Mouse (Mus musculus) spleen, postnatal 4 days (tissue): Measurements from ENCODE around the gene Adgrg1.

Experiments used
- DNase-seq, 2 experiments: peaks; one replicate each; pipeline ENCODE4 v3.0.0; 2022; ENCODE audit warnings: low spot score in 2 of 2

The Adgrg1 gene

DNA sequence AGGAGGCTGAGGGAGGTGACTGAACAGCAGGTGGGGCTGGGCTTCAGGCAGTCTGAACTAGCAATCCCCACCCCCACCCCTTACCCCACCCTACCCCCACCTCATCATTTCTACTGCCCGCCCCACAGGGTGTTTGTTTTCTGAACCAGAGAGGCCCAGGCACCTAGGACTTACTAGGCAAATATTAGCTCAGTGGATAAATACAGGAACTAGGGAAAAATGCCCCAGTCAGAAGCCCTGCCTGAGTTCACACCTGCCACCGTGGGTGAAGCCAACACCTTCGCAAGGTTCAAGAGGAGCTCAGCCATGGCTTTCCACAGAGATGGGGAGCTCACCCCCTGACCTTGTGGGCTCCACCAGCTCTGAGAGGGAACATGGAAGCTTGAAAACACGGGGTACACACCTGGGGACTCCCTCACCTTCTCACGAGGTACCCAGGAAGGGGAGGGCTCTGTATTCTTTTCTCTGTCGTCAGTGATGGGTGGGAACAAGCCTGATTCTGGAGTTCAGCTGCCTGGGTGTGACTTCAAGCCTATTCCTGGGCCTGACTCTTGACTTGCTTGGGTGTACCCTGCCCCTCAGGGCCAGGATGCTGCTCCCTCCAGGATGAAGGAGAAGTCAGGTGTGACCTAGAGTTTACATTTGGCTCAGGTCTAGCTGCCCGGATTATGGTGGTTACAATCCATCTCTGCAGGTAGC is at the start of gene Adgrg1:
TSS of gene Adgrg1 (plus strand) at position 285 of the 699 bp plus-strand sequence.
- DNase-seq = no peak

DNA sequence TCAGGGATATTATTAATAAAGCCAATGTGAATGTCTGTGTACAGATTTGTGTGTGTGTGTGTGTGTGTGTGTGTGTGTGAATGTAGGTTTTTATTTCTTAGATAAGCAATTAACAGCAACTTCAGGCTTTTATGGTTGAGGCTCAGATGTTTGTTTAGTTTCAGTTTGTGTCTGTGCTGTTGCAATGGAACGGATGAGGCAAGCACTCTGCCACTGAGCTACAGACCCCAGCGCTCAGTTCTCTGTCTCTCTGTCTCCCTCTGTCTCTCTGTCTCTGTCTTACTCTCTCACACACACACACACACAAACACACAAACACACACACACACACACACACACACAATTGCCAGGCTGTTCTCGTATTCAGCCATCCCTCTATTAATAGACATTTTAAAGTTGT is 46.3 kb upstream of the Adgrg1 start:
- DNase-seq = no peak

DNA sequence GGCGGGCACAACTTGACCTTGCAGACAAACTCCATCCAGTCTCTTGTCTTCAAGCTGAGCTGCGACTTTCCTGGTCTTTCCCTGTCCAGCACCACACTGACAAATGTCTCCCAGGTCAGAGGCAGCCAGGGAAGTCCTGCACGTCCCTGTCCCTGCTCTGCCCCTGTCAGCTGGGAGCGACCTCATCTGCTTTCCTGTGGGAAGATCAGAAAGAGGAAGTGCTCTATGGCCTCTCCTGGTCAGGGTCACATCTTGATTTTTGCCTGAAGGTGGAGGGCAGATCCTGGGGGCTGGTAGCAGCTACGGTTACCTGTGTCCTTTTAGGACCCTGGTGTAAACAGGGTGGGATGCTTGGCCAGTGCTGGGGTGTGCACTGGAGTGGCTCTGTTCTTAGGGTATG is 40.6 kb upstream of the Adgrg1 start:
- no peak for DNase-seq

DNA sequence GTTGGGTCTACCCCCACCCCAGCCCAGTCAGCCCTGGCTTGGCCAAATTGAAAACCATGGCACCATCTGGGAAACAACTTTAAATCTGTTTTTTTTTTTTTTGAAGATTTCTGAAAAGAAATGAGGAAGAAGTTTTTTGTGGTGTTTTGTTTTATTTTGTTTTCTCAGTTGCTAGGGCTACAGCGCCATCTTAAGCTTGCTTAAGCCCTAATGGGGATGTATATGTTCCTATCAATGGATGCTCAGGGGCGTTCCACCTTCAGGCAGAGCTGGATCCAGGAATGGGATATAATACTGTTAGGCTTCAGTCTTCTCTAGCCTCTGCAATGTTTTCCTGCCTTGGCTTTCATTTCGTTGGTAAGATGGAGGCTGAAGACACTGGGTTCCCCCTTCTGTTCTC is 39.4 kb upstream of the Adgrg1 start:
- no peak for DNase-seq

DNA sequence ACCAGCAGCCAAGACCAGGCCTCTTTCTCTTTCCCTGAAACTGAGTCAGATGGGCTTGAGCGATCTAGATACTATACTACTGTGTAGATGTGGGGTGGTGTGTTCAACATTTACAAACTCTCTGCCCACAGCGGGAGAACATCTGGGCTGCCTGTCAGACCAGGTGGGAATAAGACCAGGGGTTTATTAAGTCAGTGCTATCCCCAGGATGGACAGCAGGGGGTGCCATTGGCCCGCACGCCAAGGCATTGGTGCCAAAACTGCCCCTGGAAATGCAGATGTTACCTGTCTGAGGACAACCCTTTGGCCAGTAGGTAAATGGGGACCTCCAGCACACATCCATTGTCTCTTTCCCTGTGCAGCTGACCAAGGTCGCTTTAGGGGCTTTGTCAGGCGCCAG is 32.0 kb upstream of the Adgrg1 start:
- DNase-seq = peak; percentile 72 to 92

DNA sequence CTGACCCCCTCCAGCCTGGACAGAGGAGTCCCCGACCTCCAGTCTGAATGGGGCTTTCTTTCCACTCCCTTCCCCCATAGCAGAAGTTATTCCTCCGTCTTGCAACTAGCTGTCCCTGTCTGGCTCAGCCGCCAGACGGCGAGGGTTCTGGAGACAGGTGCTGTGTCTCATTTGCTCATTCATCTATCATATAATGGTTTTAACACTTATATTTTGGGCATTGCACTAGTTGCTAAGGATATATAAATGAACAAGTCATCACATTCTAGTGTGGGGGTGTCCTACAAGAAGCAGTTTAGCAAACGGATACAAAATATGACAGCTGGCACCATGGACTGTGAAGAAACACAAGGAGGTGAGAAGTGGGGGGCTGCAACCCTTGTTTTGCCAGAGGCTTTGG is 29.4 kb upstream of the Adgrg1 start:
- DNase-seq = no peak

DNA sequence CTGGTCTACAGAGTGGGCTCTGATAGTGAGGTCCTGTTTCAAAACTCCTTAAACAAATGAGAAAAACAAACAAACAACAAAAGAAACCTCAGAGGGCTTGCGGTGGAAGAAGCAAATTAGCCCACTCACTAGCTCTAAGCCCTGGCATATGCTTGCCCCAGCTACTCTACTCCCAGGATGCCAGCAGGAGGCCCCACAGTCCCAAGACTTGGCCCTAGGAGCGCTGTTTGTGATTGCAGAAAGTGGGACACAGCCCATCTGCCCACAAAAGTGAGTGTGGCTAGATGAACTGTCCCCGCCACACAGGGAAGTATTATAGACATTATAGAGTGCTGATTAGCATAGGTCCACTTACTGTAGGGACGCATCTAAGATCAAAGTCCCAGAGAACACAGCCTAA is 26.1 kb upstream of the Adgrg1 start:
- DNase-seq = no peak

DNA sequence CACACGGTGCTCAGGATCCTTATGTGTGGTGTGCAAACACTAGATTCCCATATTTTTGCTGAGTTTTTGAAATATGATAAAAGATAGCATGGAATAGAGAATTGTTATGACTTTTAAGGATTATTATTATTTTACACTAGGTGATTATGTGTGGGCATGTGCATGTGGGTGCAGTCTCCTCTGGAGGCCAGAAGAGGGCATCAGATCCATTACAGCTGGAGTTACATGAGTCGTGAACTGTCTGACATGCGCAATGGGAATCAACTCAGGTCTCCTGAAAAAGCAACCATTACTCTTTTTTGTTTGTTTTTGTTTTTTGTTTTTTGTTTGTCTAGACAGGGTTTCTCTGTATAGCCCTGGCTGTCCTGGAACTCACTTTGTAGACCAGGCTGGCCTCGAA is 25.5 kb upstream of the Adgrg1 start:
- no peak for DNase-seq

DNA sequence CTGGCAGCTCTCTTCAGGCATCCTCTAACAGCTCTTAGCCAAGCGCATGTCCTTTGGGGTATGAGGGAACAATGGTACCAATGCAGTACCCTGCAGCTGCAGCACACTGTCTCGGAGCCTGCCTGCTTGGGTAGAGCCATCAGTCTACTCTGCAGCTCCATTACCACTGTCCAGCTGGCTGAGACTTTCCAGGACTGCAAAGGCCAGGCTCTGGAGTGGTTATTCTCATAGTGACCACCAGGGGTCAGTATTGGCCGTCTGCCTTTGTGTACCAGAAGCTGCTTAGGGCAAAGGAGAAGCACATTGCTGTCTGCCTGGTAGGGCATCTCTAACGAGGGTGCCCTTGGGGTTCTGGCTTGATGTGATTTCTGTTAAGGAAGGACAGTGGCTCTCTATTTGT is 24.5 kb upstream of the Adgrg1 start:
- peak; percentile 75 to 87 for DNase-seq

DNA sequence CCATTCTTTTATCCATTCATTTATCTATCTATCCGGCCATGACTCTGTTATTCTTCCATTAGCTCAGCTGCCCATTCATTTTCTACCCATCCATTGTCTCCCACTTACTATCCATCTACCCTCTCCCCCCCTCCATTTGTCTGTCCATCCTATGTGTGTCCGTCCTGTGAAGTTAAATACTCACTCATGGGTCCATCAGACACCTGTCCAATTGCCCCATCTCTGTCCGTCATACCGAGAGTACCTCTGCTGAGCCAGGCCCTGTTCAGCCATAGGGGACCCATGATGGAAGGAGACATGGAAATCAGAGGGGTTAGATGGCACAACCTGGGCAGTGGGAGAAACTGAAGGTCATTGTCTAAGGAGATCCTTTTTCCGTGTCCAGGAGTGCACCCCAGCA is 24.1 kb upstream of the Adgrg1 start:
- DNase-seq = no peak

DNA sequence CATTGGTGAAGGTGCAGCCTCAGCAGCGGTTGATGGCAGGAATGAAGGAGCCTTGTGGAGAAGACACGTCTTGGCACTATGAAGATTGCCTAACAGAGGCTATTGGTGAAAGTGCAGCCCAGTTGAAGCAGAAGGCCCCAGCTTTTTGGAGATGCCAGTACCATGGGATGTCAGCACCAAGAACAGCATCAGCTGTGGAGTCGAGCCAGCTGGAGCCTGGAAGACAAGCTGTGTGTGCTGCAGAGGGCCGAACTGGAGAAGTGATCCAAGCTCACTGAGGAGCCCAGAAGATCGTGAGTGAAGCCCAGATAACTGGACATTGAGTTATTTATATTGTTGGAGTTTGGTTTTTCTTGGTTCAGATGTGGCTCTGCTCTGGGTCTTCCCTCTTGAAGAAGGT is 22.5 kb upstream of the Adgrg1 start:
- DNase-seq = no peak

DNA sequence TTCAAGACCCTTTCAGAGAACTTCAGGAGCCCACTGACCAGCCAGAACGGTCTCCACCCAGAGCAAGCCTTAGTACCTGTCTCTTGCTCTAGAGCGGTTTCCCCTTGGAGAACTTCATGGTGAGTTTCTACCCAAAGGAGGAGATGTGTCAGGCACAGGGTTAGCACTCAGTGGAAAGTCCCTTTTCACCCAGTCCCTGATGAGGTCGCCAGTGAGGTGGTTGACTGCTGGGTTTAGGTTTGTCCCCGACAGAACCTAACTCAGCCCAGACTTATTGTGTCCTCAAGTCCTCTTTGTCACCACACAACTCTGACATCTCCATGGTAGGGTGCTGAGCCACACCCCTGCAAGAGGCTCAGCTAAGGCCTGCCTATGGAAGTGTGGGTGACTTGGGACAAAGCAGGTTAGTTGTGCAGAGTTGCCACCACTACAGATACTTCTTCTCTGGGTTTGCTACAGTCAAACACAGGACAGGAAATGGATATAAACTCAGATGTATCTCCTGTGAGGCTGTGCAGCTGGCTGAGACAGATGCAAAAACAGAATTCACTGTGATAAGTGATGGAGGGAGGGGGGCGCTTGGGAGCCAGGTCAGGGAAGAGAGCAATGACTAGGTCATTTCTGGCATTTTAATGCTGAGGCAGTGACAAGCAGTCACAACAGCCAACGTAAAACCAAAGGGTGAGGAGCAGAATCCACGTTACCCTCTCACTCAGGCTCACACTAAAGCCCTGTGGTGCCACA is 20.8 kb upstream of the Adgrg1 start:
- DNase-seq = no peak

DNA sequence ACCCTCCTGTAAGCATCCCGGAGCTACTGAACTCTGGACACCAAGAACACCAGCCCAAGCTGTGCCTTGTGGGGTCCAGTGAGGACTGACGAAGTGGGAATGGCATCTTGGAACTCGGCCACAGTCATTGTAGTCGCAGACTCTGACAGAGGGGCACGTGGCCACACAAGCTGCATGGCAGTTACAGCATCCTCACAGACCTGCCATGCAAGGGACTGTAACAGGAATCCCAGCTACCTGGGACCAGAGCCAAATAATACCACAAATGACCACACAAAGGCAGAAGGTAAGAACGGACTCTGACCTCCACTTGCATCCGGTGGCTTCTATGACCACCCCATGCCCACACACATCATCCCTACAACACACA is 20.2 kb upstream of the Adgrg1 start:
- no peak for DNase-seq

DNA sequence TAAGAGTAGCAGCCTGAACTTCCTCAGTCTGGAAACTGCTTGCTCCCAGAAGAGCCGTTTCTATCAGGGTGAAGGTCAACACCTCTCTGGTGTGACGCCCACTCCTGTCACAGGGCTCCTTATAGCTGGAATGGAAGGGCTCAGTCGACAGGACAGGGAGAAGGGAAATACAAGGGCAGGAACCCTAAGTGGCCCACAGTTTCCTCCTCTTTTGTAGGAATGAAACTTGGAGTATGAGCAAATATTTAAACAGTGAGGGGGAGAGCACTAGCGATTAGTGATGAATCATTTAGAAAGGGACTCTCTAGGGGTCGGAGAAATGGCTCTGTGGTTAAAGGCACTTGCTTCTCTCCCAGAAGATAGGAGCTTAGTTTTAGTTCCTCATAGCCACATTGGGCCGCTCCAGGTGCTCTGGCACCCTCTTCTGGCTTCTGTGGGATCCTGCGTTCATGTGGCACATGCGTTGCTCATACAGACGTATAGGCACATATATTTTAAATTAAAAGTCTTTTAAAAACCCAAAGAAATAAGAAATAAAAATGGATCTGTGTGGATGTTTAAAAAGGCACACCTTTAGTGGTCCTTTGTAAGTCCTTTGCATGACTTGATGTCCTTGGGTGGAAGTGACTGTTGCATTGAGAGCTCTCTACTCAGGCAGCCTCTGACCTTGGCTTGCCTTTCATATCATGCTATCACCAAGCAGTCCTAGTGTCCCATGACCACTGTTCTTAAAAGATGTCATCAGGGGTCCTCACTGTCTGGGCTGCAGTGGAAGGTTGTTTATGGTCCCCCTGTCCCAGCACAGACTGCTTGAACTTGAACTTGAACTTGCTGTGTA is 19.4 kb upstream of the Adgrg1 start:
- DNase-seq = peak; percentile 78 to 84

DNA sequence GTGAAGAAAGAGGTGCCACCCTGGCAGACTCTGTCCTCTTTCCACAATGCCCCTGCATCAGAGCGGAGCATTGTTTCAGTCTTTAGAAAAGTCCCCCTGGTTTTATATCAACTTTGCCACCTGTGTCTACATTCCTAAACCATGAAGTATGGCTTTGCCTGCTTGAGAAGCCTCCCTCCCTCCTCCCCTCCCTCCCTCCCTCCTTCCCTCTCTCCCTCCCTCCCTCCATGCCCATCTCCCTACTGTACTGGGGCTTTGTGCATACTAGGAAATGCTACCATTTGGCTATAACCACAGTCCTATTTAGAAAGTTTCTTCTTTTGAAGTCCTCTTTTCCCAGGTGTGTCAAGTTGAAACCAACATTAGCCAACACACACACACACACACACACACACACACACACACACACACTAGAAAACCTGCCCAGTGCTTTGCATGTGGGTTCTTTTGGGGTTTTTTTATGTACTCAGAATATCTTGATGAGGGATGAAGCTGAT is 18.4 kb upstream of the Adgrg1 start:
- DNase-seq = no peak

DNA sequence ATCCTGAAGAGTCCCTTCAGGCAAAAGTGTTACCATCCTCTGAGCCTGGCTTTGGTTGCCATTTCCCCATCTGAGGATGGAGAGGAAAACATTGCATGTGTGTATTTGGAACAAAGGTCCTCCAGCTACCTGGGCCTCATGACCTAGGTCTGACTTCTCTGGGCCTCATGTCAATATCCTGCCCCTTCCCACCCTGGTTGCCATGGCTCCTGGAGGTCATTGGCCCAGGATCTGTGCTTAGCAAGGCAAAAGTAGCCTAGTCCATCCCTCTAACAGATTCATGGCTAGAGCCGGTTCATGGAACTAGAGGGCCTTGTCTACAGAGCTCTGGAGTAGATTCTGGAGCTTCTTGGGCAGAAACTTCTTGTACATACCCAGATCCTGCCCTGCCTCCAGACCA is 12.3 kb upstream of the Adgrg1 start:
- no peak for DNase-seq

DNA sequence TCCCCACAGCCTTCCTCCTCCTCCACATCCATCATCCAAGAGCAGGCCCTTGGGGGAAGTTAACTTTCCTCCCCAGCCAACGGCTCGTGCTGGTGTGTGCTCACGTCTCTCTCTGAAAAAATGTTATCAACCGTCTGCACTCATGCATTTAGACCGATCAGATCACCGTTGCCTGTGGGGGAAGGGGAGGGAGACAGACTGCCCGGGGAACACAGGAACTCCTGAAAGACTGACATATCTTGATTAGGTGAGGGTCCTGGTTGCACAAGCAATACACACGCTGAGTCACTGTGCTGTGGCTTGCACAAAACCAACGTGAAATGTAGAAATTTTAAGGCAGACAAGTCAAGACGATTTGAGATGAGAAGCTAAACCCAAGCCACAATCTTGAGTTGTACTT is 9.7 kb upstream of the Adgrg1 start:
- DNase-seq = peak; percentile 74 to 79

DNA sequence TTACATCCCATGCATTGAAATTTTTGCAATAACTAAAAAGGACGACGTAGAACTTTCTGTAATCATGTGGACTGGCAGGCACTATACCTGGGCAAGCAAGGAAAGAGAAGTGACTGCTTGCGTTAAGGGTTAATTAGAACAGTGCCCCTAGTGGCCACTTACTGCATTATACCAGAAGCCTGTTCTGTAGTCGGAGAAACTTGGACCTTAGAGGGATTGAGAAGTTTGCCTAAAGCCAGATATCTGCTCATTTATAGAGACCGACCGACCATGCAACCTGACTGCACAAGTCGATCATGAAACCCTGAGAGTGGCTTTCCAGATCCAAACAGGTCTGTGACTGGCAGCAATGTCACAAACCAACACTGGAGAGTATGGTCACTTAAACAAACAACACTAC is 8.0 kb upstream of the Adgrg1 start:
- peak; percentile 78 to 87 for DNase-seq

DNA sequence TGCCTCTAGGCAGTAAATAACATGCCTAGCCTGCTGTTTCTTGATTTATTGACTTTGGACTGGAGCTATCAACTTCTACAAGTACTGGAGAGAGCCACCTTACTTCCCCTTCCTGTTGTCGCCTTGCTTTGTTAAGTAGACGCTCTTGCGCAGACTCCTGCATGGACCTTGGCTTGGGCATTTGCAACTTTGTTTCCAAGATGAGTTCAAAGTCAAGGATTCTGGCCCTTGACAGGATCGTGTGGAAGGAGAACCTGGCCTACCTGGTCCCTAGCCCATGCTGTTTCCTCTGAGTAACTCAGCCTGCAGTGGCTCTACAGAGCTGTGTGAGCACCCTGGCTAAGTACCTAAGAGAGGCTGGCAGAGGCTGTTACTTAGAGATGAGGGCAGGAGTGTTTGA is 7.5 kb upstream of the Adgrg1 start:
- no peak for DNase-seq

DNA sequence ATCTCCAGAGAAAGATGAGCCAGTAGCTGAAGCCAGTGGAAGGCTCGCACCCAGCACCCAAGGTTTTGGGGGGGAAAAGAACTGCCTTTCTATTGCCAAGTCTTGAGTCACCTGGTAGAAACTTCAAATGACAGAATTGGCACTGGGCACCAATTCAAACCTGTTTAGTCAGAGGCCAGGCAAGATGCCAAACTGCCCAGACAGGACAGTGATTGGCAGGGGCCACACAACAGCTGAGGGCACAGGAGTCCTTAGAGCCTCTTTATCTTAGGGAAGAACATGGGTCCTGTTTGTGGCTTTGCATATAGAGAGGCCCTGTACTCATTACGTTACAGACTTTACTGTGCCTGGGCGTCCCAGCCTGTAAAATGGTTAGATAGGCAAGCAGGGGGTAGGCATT is 7.0 kb upstream of the Adgrg1 start:
- DNase-seq = peak in 1 of 2 experiments; percentile 62

DNA sequence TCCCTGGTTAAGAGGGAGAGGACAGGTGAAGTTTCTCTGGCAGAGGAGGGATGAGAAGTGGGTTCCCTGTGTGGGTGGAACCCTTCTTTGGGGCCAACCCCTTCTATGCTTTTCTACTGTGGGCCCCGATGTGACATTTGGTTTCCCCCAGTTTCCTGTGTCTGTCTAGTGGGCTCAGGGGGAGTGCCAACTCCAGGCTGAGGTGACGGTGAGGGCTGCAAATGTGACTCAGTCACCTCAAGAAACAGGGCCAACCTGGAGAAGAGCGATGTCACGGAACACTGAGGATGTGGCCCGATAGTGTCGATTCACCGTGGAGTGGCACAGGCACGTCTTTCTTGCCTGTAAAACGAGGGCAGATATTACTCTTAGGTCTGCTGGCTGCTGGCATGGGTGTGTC is 1.3 kb upstream of the Adgrg1 start:
- DNase-seq = no peak

DNA sequence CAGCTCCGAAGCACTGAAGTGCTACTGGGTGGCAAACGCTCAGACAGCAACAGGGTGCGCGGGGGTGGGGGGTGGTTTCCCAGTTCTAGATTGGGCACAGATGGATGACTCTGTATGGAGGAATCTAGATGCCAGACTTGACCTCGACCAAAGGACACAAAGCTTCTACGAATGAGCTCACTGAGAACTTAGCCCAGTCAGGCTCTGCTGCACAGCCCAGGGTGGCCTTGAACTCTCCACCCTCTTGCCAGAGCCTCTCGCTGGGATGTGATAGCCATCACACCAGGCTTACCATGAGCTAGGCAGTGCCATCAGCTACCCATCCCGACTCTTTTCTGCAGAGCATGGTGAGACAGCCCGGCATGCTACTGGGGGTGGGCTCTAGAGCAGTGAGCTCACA is 765 bp upstream of the Adgrg1 start:
- DNase-seq = no peak
